Mouse (Mus musculus): ENCODE measurements around the gene Sparc.

DNA sequence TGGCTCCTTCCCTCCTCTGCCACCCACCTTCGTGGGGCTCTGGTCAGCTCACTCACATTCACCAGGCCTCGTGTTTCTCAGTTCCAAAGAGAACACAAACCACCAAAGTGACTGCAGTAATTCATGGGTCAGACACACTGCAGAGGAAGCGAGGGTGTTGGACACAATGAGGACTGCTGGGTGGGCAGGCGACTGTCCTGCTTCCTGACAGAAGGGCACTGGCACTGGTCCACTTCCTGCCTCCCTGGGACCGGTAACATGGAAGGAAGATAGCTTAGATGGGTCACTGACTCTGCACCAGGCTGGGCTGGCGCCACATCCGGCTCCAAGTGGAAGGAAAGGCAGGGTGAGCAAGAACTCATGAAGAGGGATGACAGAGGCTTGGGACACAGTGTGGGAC, 26.5 kb upstream of the Sparc start:
- TF ChIP-seq CTCF (conservative IDR thresholded peaks at IDR 0.05; ENCODE audit: insufficient read depth, insufficient read length, low read depth, low read length) (no peak), POLR2A (IDR thresholded peaks at IDR 0.05; ENCODE audit: low read depth, low read length) (no peak)

Measured in kidney, adult 2 months (tissue).